Mouse (Mus musculus): ENCODE results near the gene Slc18a3.

Gene Slc18a3

DNA sequence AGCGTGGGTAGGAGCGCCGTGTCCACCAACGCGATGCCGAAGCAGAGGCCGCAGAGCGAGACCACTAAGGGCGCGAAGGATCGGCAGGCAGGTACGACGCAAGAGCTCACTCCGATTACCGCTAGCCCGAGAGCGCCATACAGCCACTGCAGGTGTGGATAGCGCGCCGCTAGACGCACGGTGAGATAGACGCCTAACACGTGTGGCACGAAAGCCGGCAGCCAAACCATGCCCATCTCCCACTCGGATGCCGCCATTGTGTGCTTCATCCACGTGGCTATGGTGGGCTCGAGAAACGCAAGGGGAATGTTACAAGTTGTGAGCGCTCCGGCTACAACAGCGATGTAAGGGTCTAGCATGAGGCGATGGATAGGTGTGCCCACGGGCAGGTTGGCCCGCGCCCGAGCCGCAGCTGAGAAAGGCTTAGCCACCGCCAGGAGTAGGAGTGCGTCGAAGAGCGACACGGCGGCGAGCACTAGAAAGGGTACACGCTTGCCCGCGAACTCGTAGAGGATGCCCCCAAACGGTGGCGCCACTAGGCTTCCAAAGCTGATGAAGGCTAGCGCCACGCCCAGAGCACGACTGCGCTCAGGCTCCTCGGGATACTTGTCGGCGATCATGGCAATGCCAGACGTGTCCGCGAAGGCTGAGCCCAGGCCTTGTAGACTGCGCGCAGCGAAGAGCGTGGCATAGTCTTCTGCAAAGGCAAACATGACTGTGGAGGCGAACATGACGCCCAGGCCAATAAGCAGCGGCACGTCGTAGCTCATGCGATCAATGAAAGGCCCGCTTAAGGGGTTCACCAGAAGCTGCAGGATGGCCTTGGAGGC lies 1.2 kb downstream of the Slc18a3 start:
- in situ Hi-C loops (cut with MboI, MseI), result loop anchor here (25.0 kb wide), 1 partner anchor 126 kb away; no protein-coding TSS in a partner anchor

DNA sequence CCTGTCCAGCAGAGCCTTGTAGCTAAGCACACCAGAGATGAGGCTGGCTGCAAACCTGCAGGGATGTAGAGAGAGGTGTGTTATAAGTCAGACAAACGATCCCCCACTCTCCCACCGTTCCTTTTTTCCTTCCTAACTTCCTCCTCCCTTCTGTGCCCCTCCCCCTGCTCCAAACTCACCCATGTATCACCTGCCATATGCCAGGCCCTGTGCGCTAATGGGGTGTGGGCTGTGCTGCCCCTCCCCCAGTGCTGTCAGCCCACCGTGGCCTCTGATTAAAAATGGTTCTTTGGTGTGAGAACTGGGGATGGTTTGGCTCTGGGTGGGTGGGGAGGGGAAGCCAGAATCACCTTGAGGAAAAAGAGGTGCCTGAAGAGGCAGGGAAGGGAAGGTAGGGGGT lies 12.1 kb downstream of the Slc18a3 start:
- in situ Hi-C loops (cut with MboI, MseI), result loop anchor here (25.0 kb wide), 1 partner anchor 115 kb away; no protein-coding TSS in a partner anchor

DNA sequence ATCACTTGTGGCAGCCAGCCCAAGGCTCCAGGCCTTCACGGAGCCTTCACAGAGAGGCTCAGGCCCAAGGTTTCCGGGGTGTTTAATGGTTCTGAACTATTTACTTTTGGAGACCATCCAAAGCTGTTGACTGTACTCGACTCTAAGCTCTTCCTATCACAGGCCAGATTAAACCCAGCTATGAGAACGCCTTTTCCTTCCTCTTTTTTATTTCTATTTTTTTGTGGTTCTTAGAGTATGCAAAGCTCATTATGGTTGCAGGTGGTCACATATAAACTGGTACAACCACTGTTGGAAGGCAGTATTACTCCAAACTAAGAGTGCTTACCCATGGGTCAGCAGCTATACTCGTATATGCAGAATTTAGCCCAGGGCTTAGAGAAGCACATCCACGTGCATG lies 17.7 kb downstream of the Slc18a3 start:
- in situ Hi-C loops (cut with MboI, MseI), result no loop called here

DNA sequence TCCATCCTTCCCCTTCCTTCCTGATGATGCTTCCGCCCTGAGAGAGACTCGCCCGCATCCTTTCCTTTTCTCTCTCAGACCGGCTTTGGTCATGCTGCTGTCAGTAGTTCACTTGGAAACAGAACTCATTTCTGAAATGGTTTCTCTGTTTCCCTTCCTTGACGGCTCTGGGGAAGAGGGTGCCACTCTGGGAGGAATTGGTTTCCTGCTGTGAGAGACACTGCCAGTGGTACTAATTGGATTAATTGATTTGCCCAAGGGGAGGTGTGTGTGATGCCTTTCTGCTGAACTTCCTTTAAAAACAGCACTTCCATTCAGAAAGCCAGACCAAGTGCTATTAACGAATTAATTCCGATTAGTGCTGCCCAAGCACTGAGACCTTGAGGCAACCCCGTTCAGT lies 21.2 kb downstream of the Slc18a3 start:
- in situ Hi-C loops (cut with MboI, MseI), result no loop called here

DNA sequence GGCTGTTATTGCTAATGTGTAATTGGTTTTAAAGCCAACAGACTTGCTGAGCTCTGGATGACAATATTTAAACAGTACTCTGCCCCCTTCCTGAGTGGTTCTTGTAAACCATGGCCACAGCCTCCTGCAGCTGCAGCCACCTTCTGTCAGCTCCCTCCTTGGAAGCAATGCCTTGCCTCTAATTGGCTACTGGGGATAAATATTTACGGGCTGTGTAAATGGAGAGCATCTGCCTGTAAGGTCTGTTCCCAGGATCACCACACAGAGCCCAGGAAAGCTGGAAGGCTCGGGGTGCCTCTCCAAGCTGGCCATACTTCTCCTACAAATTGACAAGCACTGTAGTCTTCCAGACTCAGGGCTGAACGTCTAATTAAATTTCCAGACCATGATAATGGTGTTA lies 24.9 kb downstream of the Slc18a3 start:
- in situ Hi-C loops (cut with MboI, MseI), result no loop called here

DNA sequence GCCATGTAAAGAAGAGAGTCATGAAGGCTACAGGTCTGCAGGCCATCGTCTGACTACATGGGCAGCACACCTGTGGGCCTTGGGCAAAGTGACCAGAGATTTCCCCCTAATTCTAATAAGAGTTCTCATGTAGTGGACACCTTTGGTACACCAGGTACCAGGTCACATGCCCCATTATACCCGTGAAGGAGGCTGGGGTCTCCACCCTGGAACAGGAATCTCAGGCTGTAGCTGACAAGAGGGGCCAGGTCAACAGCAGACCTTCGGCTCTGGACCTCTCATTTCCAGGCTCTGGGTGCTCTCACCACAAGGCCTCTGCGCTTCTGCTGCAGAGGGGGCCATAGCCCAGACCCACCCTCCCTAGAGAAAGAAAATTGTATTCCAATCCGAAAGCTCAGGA lies 25.3 kb downstream of the Slc18a3 start:
- in situ Hi-C loops (cut with MboI, MseI), result no loop called here

DNA sequence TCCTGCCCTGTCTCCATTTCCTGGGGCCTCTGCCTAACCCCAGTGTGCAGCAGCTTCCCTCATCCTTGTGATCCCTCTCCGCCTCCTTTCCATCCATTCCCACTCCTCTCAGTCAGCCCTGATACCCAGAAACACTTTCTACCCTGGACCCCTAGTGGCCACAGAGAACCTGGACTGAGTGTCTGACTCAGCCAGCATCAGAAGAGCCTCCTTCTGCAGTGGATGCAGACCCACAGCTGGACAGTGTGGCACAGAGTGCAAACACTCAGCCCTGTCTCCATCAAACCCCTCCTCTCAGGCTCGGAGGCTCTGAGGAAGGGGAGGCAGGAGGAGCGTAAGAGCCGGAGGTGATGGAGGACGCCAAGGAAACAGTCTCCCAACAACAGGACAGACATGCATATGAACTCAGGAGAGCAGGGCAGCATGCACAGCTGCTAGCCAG lies 27.3 kb downstream of the Slc18a3 start:
- in situ Hi-C loops (cut with MboI, MseI), result no loop called here

DNA sequence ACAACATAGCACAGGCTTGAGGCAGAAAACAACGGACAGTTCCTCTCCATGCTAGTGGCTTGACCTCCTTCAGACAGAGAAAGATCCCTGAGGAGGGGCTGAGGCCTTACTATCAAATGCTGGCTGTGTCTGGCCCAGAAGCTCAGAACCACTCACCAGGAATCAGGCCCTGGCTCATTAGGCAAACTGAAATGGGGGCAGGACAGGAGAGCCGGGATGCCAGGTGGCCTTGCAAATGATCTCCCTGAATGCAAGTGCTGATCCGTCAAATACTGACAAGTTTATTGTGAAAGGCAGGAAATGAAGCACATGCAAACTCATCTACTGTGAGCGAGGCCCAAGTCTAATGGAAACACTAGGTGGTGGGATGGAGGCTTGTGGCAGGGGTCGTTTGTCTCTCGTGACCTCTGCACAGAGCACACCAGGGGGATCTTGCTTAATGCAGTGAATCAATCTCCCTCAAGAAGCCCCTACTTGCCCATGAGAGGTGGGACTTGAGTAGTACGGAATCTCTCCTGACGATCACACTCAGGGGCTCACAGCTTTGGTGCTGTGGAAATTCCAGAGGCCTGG lies 35.5 kb downstream of the Slc18a3 start:
- in situ Hi-C loops (cut with MboI, MseI), result no loop called here

DNA sequence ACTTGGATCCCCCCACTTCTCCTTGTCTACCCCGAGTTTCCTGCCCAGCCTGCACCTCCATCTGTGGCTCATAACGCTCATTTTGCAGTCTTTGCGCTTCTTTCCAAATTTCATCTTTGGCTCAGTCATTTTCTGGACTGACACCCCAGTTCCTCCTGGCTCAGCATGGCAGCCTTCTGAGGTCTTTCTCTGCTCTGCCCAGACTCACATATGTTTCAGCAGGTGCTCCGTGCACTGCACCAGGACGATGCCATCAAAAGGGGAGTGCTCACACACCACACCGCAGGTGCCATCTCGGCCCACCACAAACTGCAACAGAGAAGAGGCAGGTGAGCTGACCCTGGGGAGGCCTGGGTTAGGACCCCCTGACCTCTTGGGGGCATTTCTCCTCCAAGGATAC lies 40.7 kb downstream of the Slc18a3 start:
- in situ Hi-C loops (cut with MboI, MseI), result no loop called here

DNA sequence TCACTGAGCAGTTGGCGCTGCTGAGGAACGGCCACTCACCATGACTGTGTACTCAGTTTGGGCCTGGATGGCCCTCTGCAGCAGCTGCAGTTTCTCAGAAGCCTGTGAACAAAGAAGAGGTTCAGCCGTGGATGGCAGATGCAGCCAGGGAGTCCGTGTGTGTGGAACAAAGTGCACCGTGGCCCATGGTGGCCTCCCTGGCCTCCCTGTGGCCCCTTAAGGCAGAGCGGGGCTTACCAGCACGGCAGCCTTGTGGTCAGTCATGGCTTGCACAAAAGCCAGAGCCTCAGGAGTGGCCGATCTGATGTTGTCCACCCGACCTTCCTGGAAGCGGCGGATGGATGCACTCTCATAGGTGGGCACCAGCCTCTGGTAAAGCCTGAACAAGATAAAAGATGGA lies 45.9 kb downstream of the Slc18a3 start:
- in situ Hi-C loops (cut with MboI, MseI), result no loop called here
